Mouse (Mus musculus): ENCODE results near the gene Srpk2.

DNA sequence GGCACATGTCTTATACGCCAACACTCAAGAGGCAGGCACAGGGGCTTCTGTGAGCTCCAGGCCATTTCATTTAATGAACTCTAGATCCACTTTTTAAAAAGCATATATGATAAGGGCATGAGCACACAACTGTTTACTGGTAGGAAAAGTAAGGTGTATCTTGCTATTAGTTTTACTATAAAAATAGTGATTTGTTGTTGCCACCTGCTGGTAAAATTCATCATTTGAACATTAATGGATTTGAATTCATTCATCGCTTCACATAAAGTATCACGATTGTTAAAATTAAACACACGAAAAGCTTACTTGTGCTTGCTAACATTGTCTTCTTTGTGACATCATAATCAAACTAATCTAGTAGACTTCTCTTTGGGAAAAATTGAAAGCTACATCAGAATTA, 27.8 kb downstream of the Srpk2 start:
- TF ChIP-seq TBP (conservative IDR thresholded peaks at IDR 0.05; ENCODE audit: low read depth, low read length) (no peak), MYC (IDR thresholded peaks at IDR 0.05; ENCODE audit: low read depth, low read length) (no peak), ZKSCAN1 (IDR thresholded peaks at IDR 0.05; ENCODE audit: borderline replicate concordance, low read depth, low read length) (no peak), CTCF (conservative IDR thresholded peaks at IDR 0.05 in 1 of 2, IDR thresholded peaks at IDR 0.05 in 1 of 2; ENCODE audit: low read depth in 2 of 2, low read length in 2 of 2) (peak in 1 of 2 experiments; percentile 40; a peak in 2 of 4 replicates), MAZ (IDR thresholded peaks at IDR 0.05; ENCODE audit: low read depth, low read length) (no peak), MAFK (IDR thresholded peaks at IDR 0.05; ENCODE audit: insufficient replicate concordance, low read length) (no peak), MXI1 (IDR thresholded peaks at IDR 0.05; ENCODE audit: low read depth, low read length) (no peak), POLR2A (IDR thresholded peaks at IDR 0.05; ENCODE audit: low read depth, low read length) (no peak), TCF12 (IDR thresholded peaks at IDR 0.05; ENCODE audit: low read depth, low read length) (no peak), MEF2A (IDR thresholded peaks at IDR 0.05; ENCODE audit: borderline replicate concordance, low read depth, low read length) (no peak), USF1 (IDR thresholded peaks at IDR 0.05; ENCODE audit: low read depth, low read length) (no peak), ELF1 (IDR thresholded peaks at IDR 0.05; ENCODE audit: low read depth, low read length) (no peak)
